Mouse (Mus musculus) stomach, postnatal 0 days (tissue): Measurements from ENCODE around the gene Sppl2a.

Source experiments
- CTCF ChIP-seq: IDR thresholded peaks from 2 replicates; pipeline ENCODE4 v1.5.1; 2016; ENCODE audit warnings: antibody characterized with exemption, low read depth, mild to moderate bottlenecking, moderate library complexity
- EP300 ChIP-seq: optimal IDR thresholded peaks from 2 replicates; pipeline ENCODE3; 2016; ENCODE audit warnings: antibody characterized with exemption

- TF ChIP-seq CTCF (no peak), EP300 (no peak)
These were observed 57.6 kb downstream of the Sppl2a start for GRCm38 (mm10) chr2:126875516-126875835.
